Mouse (Mus musculus): Measurements from ENCODE around the gene Nlrc5.

Nlrc5 gene

DNA sequence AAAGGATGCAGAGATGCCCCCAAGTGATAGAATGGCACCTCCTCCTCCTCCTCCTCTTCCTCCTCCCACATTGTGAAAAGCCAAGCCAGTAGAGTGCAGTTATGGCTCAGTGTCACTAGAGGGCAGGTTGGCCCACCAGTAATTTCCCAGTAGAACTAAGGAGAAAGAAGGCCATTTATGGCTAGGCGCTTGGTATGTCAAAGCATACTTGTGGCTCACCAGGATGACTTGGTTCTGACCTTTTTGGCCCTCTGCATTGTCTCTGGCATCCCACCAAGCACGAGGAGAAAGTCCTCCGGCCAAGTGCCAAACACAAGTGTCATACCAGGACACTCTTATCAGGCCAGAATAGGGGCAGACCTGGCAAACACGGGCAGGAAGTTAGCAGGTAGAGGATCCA, 94.1 kb downstream of the Nlrc5 start:
- no peak for DNase-seq (ENCODE audit: low spot score)

DNA sequence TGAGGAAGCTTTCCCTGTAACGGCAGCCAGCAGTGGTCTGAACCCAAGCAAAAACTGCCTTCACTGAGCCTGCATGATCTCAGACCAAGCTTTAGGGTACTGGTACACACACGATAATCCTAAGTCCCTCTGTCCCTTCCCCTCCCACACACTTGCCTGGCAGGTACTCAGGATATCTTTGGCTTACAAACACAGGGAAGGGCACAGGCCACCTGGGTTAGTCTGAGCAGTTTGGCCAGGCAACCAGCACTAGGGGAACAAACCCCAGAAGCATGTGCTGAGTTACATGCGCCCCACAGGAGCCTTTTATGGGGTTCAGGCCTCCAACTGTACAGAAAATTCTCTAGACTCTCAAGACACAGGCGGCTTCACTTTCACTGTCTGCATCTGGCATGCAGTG, 95.7 kb downstream of the Nlrc5 start:
- no peak for DNase-seq (ENCODE audit: low spot score)

- DNase-seq (ENCODE audit: low spot score), result no peak
These were observed 96.5 kb downstream of the Nlrc5 start for GRCm38 (mm10) chr8:94530643-94531042.

DNA sequence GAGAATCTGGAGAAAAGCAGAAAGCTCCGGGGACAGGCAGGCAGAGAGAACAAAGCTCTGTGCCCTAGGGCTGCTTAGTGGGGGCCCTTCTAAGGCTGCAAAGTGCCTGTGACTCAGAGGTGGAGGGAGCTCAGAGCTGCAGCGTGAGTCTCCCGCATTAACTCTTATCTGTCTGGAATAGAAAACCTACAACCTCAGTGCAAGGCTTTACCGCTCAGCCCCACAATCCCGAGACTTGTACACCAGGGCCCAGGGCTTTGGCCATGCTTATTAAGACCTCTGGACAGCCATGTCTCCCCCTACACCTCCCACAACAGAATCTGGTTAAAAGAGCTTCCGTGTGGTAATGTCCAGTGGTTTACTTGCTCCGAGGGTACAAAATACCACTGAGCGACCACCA, 97.8 kb downstream of the Nlrc5 start:
- DNase-seq (ENCODE audit: low spot score), result no peak

- no peak for DNase-seq (ENCODE audit: low spot score)
These were observed 98.3 kb downstream of the Nlrc5 start for GRCm38 (mm10) chr8:94532525-94532872.

DNA sequence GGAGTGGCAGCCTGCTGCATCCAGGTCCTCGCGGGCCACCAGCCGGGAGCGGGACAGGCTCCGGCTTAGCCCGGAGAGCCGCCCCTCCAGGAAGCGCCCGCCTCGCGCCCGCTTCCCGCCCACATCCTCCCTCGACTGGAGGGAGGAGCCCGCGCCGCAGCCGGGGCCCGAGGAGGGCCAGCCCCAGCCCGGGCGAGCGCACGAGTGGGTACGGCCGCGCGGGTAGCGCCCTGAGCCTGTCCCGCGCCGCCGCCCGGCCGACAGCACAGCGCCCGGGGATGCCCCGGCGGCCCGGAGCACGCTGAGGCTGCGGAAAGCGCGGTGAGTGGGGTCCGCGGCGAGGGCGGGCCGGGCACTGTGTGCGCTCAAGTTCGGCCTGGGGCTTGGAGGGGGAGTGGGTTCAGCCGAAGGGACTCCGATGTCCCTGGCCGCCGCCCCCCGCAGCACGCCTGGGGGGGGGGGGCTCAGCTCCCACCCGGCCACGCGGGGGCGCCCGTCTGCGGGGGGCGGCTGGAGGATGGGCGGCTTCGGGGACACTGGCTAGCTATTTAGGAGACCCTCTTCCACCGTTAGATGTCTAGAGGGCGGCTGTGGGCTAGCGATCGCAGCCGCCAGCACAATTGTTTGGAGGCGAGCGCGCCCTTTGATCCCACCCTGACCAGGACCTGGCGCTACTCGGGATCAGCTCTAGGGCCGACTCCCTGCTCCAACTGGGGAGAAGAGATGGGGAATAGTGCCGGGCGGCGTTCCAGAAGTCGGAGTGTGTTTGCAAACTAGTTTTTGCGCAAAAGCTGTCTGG, 98.9 kb downstream of the Nlrc5 start, which contains the start of gene Cpne2:
TSS of gene Cpne2 (plus strand) at position 118 of the 799 bp plus-strand sequence.
- DNase-seq (ENCODE audit: low spot score), result peak; percentile 59

DNA sequence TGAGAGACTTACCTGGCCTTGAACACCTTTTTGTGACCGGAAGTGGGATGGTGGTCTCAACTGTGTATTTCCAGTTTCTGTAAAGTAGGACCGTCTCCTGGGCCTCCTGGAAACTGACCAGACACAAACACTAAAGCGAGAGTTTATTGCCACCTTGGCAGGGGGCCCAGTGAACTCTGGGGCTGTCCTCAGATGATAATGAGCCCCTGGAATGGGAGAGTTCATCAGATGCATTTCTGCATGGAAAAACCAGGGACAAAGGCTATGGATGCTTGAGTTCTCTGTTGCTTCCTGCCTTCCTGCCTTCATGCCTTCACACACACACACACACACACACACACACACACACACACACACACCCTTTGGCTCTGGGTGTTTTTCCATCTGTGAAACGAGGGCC, 100.5 kb downstream of the Nlrc5 start:
- DNase-seq (ENCODE audit: low spot score), result no peak

DNA sequence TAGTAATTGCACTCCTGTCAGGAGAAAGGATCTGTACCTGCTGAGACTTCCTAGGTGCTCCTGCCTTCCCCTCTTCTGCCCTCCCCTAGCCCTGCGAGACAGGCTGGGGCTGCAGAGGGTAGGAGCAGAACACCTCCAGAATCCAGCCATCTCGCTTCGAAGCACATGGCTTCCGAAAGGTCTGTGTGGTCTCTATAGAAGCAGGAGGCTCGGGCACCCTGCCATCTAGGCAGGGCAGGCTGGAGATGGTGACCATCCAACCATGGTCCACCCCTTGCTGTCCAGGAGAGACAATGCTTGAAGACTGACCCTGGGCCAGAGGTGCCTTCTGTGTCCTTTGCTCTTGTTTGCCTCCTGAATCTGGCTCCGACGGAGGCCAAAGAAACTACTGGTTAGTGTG, 101.5 kb downstream of the Nlrc5 start:
- DNase-seq (ENCODE audit: low spot score), result no peak

DNA sequence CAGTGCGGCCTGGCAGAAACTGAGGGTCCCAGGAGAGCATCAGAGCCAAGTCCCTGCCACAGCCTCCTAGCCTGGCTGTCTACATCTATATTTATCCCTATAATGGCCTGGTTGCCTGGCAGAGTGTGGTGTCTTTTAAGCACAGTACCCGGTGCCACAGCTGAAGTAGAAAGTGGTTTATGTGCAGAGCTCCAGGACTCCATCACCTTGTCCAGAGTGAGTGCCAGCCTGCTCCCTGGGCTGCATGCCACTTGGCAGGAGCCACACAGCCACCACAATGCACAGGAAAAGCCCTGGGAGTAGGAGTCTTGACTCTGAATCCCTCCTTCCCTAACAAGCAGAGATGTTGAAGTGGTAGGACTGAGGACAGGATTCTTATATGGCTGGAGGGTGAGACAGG, 103.3 kb downstream of the Nlrc5 start:
- no peak for DNase-seq (ENCODE audit: low spot score)

GRCm38 (mm10) chr8:94540025-94540424, 105.9 kb downstream of the Nlrc5 start:
- DNase-seq (ENCODE audit: low spot score), result no peak

- no peak for DNase-seq (ENCODE audit: low spot score)
These were observed 107.0 kb downstream of the Nlrc5 start for GRCm38 (mm10) chr8:94540889-94541795.

- DNase-seq (ENCODE audit: low spot score), result no peak
These were observed 109.8 kb downstream of the Nlrc5 start for GRCm38 (mm10) chr8:94543981-94544380.

DNA sequence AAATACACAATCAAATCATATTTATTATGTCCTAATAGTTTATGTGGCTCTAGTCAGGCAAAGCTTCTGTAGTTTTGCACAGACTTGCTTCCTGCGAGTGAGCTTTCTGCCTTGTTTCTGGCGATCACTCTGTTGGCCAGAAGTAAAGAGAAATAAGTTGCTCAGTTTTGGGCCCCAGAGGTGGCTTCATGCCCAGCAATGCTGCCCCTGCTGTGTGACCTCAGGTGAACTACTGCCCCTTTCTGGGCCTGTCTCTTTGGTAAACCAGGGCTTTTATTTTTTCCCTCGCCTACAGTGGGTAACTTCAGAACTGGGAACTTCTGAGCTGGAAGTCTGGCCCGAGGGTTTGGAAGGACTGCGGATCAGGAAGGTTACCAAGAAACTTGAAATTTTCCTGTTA, 114.9 kb downstream of the Nlrc5 start:
- DNase-seq (ENCODE audit: low spot score), result no peak

DNA sequence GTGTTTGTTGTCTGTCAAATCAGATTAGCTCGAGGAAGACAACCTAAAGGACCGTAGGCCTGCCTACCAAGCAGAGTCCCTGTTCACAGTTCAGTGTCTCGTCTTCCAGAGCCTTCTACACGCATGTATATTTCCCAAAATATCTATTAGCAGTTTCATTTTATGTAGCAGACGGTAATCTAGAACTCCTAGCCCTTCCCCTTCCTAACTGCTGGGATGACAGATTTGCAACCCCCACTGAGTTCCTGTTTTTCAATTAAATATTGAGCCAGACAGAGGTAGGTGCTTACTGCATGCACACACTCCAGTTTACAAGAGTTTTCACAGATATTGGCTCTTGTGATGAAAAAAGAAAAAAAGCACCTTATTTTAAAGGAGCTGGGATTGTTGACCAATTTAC, 115.3 kb downstream of the Nlrc5 start:
- DNase-seq (ENCODE audit: low spot score), result no peak

DNA sequence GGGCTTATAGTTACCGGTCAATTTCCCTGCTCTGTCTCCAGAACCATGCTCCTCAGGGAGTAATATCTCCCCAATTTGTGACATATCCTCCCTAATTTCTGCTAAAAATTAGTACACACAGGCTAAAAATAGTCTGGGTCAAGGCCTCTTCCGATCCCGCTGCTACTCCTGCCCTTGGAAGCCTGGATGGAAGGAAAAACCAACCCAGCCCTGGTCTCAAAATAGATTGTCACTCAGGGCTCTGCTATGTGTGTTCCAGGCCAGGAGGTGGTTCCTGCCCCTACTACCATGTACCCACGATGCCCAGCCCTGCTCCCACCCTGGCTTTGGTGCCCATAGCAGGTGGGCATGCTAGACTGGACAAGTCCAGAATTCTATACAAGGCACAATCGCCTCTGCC, 115.8 kb downstream of the Nlrc5 start:
- DNase-seq (ENCODE audit: low spot score), result no peak

DNA sequence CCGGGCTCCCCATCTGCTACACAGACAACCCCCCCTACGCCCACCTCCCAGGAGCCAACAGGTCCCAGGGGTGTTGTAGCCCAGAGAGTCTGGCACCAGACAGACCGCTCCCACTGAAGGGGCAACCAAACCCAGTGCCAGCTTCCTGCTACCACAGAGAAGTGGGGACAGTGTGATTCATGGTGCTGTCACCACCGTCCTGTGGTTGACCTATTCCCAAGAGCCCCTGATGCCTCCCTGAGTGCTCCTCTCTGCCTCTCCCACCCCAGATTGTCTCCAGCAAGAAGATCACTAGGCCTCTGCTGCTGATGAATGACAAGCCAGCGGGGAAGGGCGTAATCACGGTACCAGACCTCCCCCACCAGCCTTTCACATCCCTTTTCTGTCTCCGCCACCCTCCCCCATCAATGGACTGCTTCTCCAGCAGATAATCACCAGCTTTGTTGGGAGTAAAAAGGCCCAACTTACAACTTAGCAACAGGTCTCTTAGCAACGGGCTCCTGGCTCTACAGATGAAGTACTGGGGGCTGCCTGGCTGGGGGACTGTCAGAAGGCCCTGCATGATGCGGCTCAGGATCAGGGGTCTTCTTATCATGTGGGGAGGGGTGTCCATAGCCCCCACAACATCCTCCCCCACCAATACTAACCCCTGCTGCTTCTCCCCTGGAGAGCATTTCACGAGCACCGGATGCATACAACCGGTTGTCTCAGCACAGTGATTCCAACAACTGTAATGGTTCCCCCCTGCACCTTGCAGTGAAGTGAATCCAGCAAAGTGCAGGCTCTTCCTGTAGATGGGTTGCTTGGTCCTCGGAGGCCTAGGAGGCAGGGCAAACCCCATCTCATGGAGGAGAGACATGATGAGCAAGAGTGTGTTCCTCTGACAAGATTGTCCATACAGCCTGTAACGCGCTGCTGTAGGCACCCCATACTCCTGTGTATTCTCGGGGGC, 117.6 kb downstream of the Nlrc5 start:
- no peak for DNase-seq (ENCODE audit: low spot score)

DNA sequence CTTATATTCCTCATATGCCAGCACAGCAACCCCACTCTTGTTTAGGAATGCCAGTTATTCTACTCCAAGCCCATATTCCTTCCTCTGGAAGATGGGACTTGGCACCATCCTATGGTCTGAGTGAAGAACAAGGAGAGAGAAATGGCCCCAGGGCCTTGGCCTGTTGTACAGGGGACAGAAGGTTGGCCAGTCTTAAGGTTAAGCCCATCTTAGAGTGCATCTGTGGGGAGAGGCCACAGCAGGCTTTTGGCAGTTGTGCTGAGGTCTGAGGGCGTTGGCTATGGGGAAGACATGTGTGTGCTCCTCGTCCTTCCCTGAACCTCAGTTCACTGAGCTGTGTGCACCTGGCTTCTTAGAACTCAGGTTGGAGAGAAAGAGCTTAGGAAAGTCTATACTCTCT, 118.5 kb downstream of the Nlrc5 start:
- no peak for DNase-seq (ENCODE audit: low spot score)

GRCm38 (mm10) chr8:94557281-94557680, 123.1 kb downstream of the Nlrc5 start:
- DNase-seq (ENCODE audit: low spot score), result no peak

GRCm38 (mm10) chr8:94561256-94561655, 127.1 kb downstream of the Nlrc5 start:
- DNase-seq (ENCODE audit: low spot score), result no peak

DNA sequence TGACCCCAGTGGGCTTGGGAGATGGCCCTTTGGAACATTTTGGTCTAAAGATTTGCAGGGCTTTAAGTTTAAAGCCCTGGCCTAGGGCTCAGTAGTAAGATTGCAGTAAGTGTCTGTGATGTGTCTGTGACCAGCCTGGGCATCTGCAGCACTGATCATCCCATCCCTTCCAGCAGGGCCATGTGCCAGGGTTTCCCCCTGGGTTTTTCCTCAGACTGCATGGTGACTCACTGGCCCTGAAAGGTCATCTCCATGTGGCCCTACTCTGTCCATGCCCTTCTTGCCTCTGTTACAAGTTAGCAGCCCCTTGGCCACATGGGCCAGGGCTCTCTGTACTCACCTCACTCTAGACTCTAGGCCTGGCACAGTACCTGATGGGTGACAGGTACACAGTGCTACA, 130.3 kb downstream of the Nlrc5 start:
- no peak for DNase-seq (ENCODE audit: low spot score)

DNA sequence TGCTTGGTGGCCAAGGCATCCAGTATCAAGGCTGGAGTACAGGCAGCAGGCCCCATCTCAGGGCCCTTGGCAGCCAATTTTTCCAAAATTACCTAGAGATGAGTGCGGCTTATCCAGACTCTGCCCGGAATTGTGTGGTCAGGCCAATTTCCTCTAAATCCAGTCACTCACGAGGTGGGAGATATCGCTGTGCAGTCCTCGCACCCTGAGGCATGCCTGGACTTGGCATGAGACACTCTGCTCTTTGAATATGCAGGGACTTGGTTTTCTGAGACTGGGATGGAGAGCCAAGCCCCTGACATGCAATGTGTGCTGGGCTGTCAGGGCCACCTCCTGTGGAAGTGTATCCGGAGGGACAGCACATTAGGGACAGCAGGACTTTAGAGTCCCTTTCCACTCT, 131.9 kb downstream of the Nlrc5 start:
- DNase-seq (ENCODE audit: low spot score), result no peak

Data from urinary bladder, postnatal 25 days (tissue).